Comparison of ENCODE assay signal across 8 mouse cellular contexts in the genomic region with DNA sequence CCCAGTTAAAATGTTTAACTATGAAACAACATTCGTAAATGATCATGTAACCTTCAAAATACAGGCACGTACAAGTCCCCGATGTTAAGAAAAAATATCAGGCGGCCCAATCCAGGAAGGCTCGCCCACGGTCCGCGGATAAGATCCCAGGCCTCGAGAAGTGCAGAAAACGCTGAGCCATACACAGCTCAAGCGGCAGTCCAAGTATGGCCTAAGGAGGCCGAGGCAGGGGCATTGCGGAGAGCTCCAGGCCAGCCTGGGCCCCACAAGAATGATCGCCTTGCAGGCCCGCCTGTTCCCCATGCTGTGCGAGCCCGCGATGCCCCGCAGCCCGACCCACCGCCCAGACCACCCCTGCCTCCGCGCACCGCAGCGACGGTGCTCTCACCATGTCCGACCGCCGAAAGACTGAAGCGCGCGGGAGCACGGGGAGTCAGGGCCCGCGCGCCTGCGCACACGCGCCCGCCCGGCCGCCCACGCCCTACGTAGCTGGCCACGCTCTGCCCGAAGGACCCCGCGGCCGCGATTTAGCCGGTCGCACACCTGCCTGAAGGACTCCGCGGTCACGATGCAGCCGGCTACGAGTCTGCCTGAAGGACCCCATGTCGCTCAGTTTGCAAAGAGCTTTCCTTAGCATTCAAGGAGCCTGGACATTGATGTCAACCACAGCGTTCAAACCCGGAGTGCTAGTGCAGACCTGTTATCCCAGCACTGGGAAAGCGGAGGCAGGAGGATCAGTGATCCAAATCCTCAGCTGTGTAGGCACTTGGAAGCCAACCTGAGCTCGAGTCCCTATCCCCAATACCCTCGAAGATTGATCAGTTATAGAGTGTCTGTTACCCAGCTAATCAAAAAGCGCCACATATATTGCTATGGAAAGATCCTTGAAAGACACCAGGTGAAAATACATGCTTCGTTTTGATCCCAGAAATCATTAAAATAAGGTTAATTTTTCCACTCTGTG. TPM values are rescaled to one million over a fixed set of nuclear protein-coding genes. Genes with fewer than 3 reads are reported as not detected.
DNase-seq lines count a peak whose midpoint lies in the region; ATAC-seq lines count a peak whose summit lies in the region.

Gene Rabggtb, minus strand, starts transcription at position 464 of the 964 bp plus-strand sequence.

- DNase-seq in Muller cell, postnatal 12 days (ENCODE audit: inconsistent ontology term): peak; percentile 97
- peak; percentile 95 to 97 for DNase-seq in cerebellum, postnatal 10 days
- DNase-seq in frontal cortex, postnatal 14 days (ENCODE audit: low spot score in 2 of 2): peak; percentile 90 to 91
- peak; percentile 88 to 91 for DNase-seq in layer of hippocampus, postnatal 25 days (ENCODE audit: extremely low spot score in 1 of 2, low spot score in 1 of 2)
- peak; percentile 95 for DNase-seq in lung, postnatal 25 days (ENCODE audit: low spot score)
- peak; percentile 98 for DNase-seq in retina, embryonic 14.5 days (ENCODE audit: low spot score)
- peak; percentile 96 for DNase-seq in thymus, postnatal 4 days

- H3K9ac ChIP-seq in hindbrain, embryonic 13.5 days: peak within 1 kb of the TSS; percentile 94

- no peaks in the 10 kb centered on the region for H3K27me3 ChIP-seq in hindbrain, embryonic 13.5 days

- H3K9me3 ChIP-seq in hindbrain, embryonic 13.5 days: no peaks in the 10 kb centered on the region

- ATAC-seq in hindbrain, embryonic 13.5 days (ENCODE audit: low FRiP score): peak; percentile 97

- peak within 1 kb of the TSS; percentile 90 for H3K4me3 ChIP-seq in hindbrain, embryonic 13.5 days

- H3K27ac ChIP-seq in hindbrain, embryonic 13.5 days: peak within 1 kb of the TSS; percentile 96

- peak within 1 kb of the TSS; percentile 90 for H3K4me2 ChIP-seq in hindbrain, embryonic 13.5 days

- 1% methylated on average over 65 of the region's 65 CpGs for WGBS in hindbrain, embryonic 13.5 days

- H3K36me3 ChIP-seq in hindbrain, embryonic 13.5 days: peaks cover 31% of the 10 kb centered on the region

- peaks cover 50% of the 10 kb centered on the region for H3K4me1 ChIP-seq in hindbrain, embryonic 13.5 days (replicated peaks)

RNA-seq across cellular contexts. Expression of gene Rabggtb, which starts in this region (rescaled TPM):
- 44.9 and 46.1 TPM in 2 replicates for polyA plus RNA-seq in hindbrain, embryonic 13.5 days (2015; fragmentation: Nextera tagmentation; extraction: Ambion mirVana)
- total RNA-seq in layer of hippocampus, postnatal 25 days (2021): 10 to 100 TPM; 72.8 to 73.1 TPM

Comparison
In these comparisons a context has a peak if more than half of its experiments do, and no peak if none do; other contexts are left out.
1. Peak in every context shown above with its lines: DNase-seq, ATAC-seq, H3K4me3 ChIP-seq and H3K27ac ChIP-seq.